Mouse (Mus musculus) frontal cortex, postnatal 25 days (tissue): Measurements from ENCODE around the gene Cldn12.

Experiments used
- DNase-seq, 2 experiments: peaks; one replicate each; pipeline ENCODE4 v3.0.0; 2022; ENCODE audit warnings: low spot score in 2 of 2

The Cldn12 gene

DNA sequence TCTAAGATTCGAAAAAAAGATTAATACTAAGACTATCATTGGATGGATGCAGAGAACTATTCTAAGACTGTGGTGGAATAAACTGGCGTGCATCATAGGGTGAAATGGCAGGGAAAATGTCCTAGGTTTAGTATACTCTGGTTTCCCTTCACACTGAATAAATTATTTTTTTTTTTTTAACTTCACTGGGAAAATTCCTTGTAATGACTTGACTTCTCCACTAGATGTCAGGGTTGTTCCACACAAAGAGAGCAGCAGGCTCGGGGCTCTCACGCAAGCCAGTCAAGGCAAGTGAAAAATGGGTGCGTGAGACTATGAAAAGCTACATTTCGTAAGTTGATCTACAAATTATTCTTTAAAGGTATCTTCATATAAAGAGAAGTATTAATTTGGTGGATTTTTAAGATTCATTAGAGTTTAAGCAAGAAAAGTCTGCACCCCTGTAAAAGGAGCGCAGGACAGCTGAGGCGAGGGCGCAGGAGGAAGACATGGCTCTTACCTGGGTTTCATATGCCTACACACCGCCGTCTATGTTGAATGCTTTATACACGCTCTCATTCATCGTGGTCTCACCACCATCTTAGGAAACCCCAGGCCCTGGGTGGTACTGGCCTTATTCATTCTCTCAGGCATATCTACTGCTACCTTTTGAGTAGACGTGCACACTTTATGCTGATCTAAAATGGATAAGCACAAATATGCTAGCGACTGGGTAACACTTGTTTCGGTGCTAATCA is 20.3 kb downstream of the Cldn12 start:
- DNase-seq = no peak

- no peak for DNase-seq
Observed at GRCm38 (mm10) chr5:5492163-5492562, 22.6 kb downstream of the Cldn12 start.

- no peak for DNase-seq
Observed at GRCm38 (mm10) chr5:5486071-5486470, 28.7 kb downstream of the Cldn12 start.

- DNase-seq = no peak
Observed at GRCm38 (mm10) chr5:5483254-5483858, 31.4 kb downstream of the Cldn12 start.

- no peak for DNase-seq
Observed at GRCm38 (mm10) chr5:5481662-5482061, 33.1 kb downstream of the Cldn12 start.

DNA sequence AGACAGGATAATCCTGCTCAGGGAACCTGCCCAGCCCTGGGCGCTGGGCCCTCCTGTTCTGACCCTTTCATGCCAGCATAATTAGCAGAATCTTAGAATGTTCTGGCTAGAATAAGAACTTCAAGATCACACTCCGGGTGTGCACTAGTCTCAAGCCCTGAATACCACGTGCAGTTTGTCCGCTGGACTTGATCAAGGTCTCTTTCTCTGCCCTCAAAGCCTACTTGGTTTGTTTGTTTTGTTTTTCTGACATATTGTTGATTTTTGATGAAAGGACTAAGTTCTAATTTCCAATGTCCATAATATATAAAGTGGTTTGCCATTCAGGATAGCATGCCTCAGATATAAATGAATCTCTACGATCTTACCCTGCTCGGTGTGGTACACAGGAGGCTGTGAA is 35.7 kb downstream of the Cldn12 start, which contains the start of gene 1700015F17Rik:
1700015F17Rik (minus strand) TSS at position 101 of the 400 bp plus-strand sequence.
- no peak for DNase-seq

GRCm38 (mm10) chr5:5476133-5476532 is 38.6 kb downstream of the Cldn12 start:
- DNase-seq = no peak

DNA sequence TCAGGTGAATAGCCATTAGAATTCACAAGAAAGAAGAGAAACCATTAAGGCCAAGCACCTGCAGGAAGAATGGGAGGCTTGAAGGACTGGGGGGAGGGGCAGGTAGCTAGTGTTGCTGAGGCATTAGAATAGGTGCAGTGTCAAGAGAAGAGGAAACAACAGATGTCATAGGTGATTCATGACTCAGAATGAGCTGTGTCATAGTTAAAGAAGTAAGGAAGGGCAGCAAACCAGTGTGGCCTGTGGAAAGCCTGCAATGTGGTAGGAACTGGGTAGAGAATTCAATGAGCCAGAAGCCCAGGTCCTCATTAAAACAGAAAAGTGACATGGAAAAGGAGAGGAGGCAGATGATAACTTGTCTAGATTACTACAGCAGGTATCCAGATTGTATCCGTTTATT is 49.5 kb downstream of the Cldn12 start:
- DNase-seq = no peak
